Mouse (Mus musculus) stomach, postnatal 0 days (tissue): ENCODE measurements around the gene Fndc10. TPM values are rescaled to one million over a fixed set of nuclear protein-coding genes. Genes with fewer than 3 reads are reported as not detected.
A peak's percentile ranks its signal among the peaks of the same experiment; 100 is the strongest.
"Not testable (repeated sequence)": the region's sequence is repeated elsewhere in the genome, so short reads cannot be mapped to it uniquely, and the experiment has no call there.

Source experiments
- ATAC-seq: fragments of 200-750 bp; cut with Nextera tagmentation; 2 replicates; pipeline ENCODE4 v1.8.0; 2017; ENCODE audit not compliant: low FRiP score, low TSS enrichment
- DNase-seq: peaks from one replicate; pipeline ENCODE4 v3.0.0-alpha.2; 2016; ENCODE audit warnings: low spot score
- H3K27ac ChIP-seq: fragments of 300-500 bp; sonication (generic); replicated peaks from 2 replicates; pipeline ENCODE4 v1.5.1; 2014; ENCODE audit warnings: mild to moderate bottlenecking, control low read depth
- H3K27me3 ChIP-seq: fragments of 300-500 bp; sonication (generic); 2 replicates; pipeline ENCODE4 v1.6.1; 2014; ENCODE audit warnings: low read length; ENCODE audit not compliant: control insufficient read depth, insufficient read depth
- H3K36me3 ChIP-seq: fragments of 300-500 bp; sonication (generic); 2 replicates; pipeline ENCODE4 v1.6.1; 2014; ENCODE audit warnings: low read length, mixed read lengths; ENCODE audit not compliant: control insufficient read depth, insufficient read depth
- H3K4me1 ChIP-seq: fragments of 300-500 bp; sonication (generic); replicated peaks from 2 replicates; pipeline ENCODE4 v1.6.1; 2014; ENCODE audit warnings: antibody characterized with exemption; ENCODE audit not compliant: control insufficient read depth, insufficient read depth
- H3K4me2 ChIP-seq: fragments of 300-500 bp; sonication (generic); replicated peaks from 2 replicates; pipeline ENCODE4 v1.6.1; 2014; ENCODE audit warnings: low read depth, mild to moderate bottlenecking, control low read depth, moderate library complexity
- H3K4me3 ChIP-seq: fragments of 300-500 bp; sonication (generic); 2 replicates; pipeline ENCODE4 v1.5.1; 2014; ENCODE audit warnings: low read depth, low read length, control low read depth
- H3K9ac ChIP-seq: fragments of 300-500 bp; sonication (generic); 2 replicates; pipeline ENCODE4 v1.6.1; 2014; ENCODE audit warnings: mild to moderate bottlenecking, low read length, control low read depth, mixed read lengths
- H3K9me3 ChIP-seq: fragments of 300-500 bp; sonication (generic); 2 replicates; pipeline ENCODE4 v1.6.1; 2016; ENCODE audit warnings: low read length; ENCODE audit not compliant: control insufficient read depth
- CTCF ChIP-seq: IDR thresholded peaks from 2 replicates; pipeline ENCODE4 v1.5.1; 2016; ENCODE audit warnings: antibody characterized with exemption, low read depth, mild to moderate bottlenecking, moderate library complexity
- EP300 ChIP-seq: optimal IDR thresholded peaks from 2 replicates; pipeline ENCODE3; 2016; ENCODE audit warnings: antibody characterized with exemption
- WGBS: fragments of 180-500 bp; shearing (Covaris S2); extraction: QIAGEN DNeasy Blood & Tissue Kit; methylation state at CpG from one replicate; pipeline ENCODE4 v1.1.7; 2014; 5-methylcytosine and 5-hydroxymethylcytosine counted together
- polyA plus RNA-seq: library from polyadenylated mRNA; unstranded; fragments of >200 nt; fragmentation: Nextera tagmentation; extraction: Ambion mirVana; gene quantifications from 2 replicates; pipeline ENCODE4 v1.2.1, GENCODE M21; 2015

Fndc10 gene
- polyA plus RNA-seq, 1 experiment from 2014 or later, result 9.6 TPM

DNA sequence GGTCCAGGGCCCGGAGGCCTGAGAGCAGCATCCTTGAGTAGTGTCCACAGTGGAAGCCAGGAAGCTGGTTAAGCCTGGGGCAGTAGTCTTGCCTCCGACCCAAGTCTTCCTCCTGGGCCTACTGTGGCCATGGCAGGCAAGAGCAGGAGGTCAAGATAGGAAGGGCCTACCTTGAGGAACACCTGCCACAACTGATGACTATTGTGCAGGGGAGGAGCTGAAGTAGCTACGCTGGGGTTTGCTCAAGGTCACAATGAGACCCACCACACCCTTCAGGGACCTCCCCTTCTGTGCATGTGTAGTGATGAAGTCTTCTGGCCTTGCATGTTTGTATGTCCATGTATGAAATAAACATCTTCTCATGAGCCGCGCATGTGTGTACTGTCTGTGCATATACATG is 41.6 kb downstream of the Fndc10 start:
- DNase-seq (no peak), ATAC-seq (no peak)
- no peaks in the 10 kb centered on the region; the same call in 1 of the 2 replicates for H3K4me1 ChIP-seq
- H3K9ac ChIP-seq, result peak overlapping the region; percentile 83
- peak overlapping the region; percentile 45; the same call in 1 of the 2 replicates for H3K27ac ChIP-seq
- H3K4me2 ChIP-seq, result peak overlapping the region; percentile 81
- H3K27me3 ChIP-seq, result no peaks in the 10 kb centered on the region
- 52% methylated on average over 5 of the region's 5 CpGs for WGBS
- H3K4me3 ChIP-seq, result peak overlapping the region; percentile 68
- H3K36me3 ChIP-seq, result 0 out of 2 replicates have a peak, but pooled peaks cover 2% of the 10 kb centered on the region
- H3K9me3 ChIP-seq, result no peaks in the 10 kb centered on the region
- no peak for TF ChIP-seq CTCF
- TF ChIP-seq EP300, result no peak

DNA sequence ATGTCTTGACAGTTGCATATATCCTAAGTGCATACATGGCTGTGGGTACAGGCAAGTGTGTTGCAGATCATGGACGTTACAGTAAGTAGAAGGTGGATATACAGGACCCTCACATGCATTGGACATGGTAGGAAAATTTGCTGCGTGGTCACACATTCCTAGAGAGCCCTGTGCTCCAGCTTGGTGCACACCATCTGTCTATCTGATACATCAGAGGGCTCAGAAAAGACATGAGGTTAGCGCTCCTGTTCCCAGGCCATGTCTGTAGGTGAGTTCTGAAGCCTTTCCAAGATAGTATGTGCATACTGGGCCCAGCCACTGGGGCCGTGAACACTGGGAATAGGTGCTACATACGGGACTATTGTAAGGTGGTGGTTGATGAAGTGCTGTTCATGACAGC is 42.3 kb downstream of the Fndc10 start:
- TF ChIP-seq CTCF, result no peak
- TF ChIP-seq EP300, result no peak
- Histone ChIP-seq H3K27ac (no peak overlapping the region), H3K4me1 (no peaks in the 10 kb centered on the region; the same call in 1 of the 2 replicates), H3K9me3 (no peaks in the 10 kb centered on the region), H3K36me3 (0 out of 2 replicates have a peak, but pooled peaks cover 2% of the 10 kb centered on the region), H3K9ac (no peak overlapping the region), H3K27me3 (no peaks in the 10 kb centered on the region), H3K4me2 (no peak overlapping the region), H3K4me3 (no peak overlapping the region)
- ATAC-seq (no peak), DNase-seq (no peak)
- WGBS, result 89% methylated on average over 5 of the region's 5 CpGs

DNA sequence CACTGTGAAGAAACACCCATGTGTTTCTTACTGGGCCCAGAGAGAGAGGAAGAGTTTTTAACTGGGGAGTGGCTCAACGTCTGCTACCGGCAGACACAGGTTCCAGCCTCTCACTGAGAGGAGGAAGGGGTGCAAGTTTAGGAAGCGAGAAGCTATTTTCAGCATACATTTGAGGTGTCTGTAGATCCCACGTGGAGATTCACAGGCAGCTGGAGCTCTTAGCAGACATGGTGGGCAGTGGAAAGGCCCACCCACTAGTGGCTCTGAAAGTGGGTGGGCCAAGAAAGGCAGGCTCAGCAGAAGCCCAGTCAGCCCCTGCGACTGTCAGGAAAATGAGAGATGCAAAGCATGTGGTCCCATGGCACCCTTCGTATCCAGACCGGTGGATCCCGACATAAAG is 44.1 kb downstream of the Fndc10 start:
- Histone ChIP-seq H3K36me3 (peaks cover 6% of the 10 kb centered on the region; the same call in 1 of the 2 replicates), H3K27me3 (no peaks in the 10 kb centered on the region), H3K9ac (no peak overlapping the region), H3K4me2 (no peak overlapping the region), H3K9me3 (no peaks in the 10 kb centered on the region), H3K4me3 (no peak overlapping the region), H3K27ac (no peak overlapping the region), H3K4me1 (no peaks in the 10 kb centered on the region; the same call in 1 of the 2 replicates)
- no peak for DNase-seq
- TF ChIP-seq CTCF (no peak), EP300 (no peak)
- 38% methylated on average over 8 of the region's 8 CpGs for WGBS
- ATAC-seq, result no peak

DNA sequence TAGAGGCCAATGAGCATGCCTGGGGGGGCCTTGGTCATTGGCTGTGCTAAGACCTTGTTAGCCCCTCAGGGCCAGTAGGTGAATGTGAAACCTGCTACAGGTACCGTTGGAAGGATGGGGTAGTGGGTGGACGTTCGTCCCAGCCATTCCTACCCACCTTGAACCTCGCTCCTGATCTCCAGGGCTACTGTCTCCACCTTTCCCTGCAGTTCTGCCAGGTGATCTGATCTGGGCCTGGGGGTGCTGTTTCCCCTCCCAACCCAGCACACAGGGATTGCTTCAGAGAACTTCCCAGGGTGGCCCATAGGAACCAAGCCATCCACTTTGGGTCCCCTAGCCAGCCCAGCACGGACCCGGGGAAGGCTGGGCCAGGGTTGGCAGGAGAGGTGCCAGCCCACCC is 45.0 kb downstream of the Fndc10 start:
- TF ChIP-seq CTCF, result no peak
- H3K36me3 ChIP-seq, result peaks cover 7% of the 10 kb centered on the region; the same call in 1 of the 2 replicates
- H3K4me1 ChIP-seq, result no peaks in the 10 kb centered on the region; the same call in 1 of the 2 replicates
- no peak for ATAC-seq
- no peak for DNase-seq
- H3K9me3 ChIP-seq, result no peaks in the 10 kb centered on the region
- 85% methylated on average over 6 of the region's 6 CpGs for WGBS
- no peaks in the 10 kb centered on the region for H3K27me3 ChIP-seq
- no peak overlapping the region for H3K4me2 ChIP-seq
- H3K4me3 ChIP-seq, result no peak overlapping the region
- H3K27ac ChIP-seq, result no peak overlapping the region
- H3K9ac ChIP-seq, result no peak overlapping the region

DNA sequence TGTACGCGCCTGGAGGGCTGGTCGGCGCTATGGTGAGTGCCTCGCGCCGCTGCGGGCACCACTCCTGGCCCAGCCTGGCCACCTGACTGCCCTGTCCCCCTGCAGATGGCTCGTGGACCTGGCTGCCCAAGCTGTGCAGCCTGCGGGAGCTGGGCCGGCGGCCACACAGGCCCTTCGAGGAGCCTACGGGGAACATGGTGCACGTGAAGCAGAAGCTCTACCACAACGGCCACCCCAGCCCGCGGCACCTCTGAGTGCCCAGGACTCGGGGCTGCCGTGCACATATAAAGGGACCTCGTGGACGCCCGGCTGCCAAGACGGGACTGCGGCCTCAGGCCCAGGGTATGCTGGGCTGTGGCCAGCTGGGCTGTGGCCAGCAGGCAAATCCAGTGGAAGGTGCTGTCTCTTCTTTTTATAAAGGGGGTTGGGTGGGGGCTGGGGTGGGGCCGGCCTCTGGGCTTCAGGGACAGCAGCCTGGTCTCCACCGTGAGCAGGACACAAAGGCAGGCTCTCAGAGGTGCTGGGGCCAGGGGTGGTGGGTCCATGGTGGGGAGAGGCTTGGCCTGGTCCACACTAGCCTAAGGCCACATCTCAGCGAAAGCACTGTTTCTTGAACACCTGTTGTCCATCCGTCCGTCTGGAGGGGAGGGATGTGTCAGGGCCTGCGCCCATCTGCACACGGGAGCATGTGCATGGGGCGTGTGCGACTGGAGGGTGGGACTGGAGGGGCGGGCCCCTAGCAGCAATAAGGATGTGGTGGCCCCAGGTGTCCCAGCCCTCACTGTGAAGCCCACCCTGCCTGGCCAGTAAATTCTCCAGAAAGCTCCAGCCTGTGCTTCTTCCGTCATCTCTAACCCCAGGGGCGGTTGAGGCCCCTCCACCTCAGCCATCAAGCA is 45.8 kb downstream of the Fndc10 start:
- Histone ChIP-seq H3K9ac (no peak overlapping the region), H3K9me3 (no peaks in the 10 kb centered on the region), H3K4me2 (no peak overlapping the region), H3K4me1 (no peaks in the 10 kb centered on the region; the same call in 1 of the 2 replicates), H3K36me3 (peaks cover 10% of the 10 kb centered on the region; the same call in 1 of the 2 replicates), H3K4me3 (no peak overlapping the region), H3K27ac (no peak overlapping the region), H3K27me3 (no peaks in the 10 kb centered on the region)
- no peak for TF ChIP-seq EP300
- no peak for TF ChIP-seq CTCF
- 71% methylated on average over 37 of the region's 37 CpGs for WGBS
- ATAC-seq (no peak), DNase-seq (no peak)

DNA sequence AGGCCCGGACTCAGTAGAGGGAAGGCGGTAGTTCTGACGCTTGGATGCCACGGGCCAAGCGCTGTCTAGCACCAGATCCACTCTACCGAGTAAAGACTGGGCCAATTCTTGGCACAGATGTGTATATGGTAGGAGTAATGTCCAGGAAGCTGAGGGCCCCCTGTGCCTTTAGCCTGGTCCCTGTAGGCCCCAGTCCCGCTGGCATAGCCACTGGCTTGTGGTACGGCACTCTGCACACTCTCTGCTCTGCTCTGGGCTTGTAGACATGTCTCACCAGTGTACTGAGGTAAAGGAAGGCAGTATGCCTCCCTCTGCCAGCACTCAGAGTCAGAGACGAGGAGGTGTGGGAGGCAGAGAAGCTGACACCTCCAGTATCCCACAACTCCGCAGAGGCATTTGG is 46.5 kb downstream of the Fndc10 start:
- H3K36me3 ChIP-seq, H3K4me3 ChIP-seq, H3K9me3 ChIP-seq, DNase-seq, H3K4me2 ChIP-seq, H3K27me3 ChIP-seq, H3K9ac ChIP-seq, ATAC-seq, H3K27ac ChIP-seq, H3K4me1 ChIP-seq: not testable (repeated sequence)
- WGBS, result 90% methylated on average over 10 of the region's 10 CpGs
